Mouse (Mus musculus) telencephalon, adult 2 months (tissue): ENCODE results near the gene Kpna3.
"Not testable (repeated sequence)": the region's sequence is repeated elsewhere in the genome, so short reads cannot be mapped to it uniquely, and the experiment has no call there.

Source experiments
- DNase-seq: peaks from one replicate; pipeline ENCODE4 v3.0.0-alpha.2; 2011; ENCODE audit warnings: low read depth, low spot score

The Kpna3 gene

GRCm38 (mm10) chr14:61394745-61395144 lies 44.9 kb downstream of the Kpna3 start:
- peak; percentile 19 for DNase-seq

- no peak for DNase-seq
Observed at GRCm38 (mm10) chr14:61390586-61390985, 49.1 kb downstream of the Kpna3 start.

GRCm38 (mm10) chr14:61367290-61367689 lies 72.4 kb downstream of the Kpna3 start:
- DNase-seq, result peak; percentile 58

GRCm38 (mm10) chr14:61364656-61365055 lies 75.0 kb downstream of the Kpna3 start:
- no peak for DNase-seq

GRCm38 (mm10) chr14:61363734-61364133 lies 75.9 kb downstream of the Kpna3 start:
- DNase-seq, result no peak

- DNase-seq, result no peak
Observed at GRCm38 (mm10) chr14:61362268-61362667, 77.4 kb downstream of the Kpna3 start.

GRCm38 (mm10) chr14:61360981-61361511 lies 78.6 kb downstream of the Kpna3 start:
- no peak for DNase-seq

GRCm38 (mm10) chr14:61360131-61360980 lies 79.3 kb downstream of the Kpna3 start, which contains the start of gene Ebpl:
TSS of gene Ebpl (minus strand) at chr14:61360439.
- DNase-seq, result peak; percentile 86

- no peak for DNase-seq
Observed at GRCm38 (mm10) chr14:61354251-61355235, 85.1 kb downstream of the Kpna3 start.

- no peak for DNase-seq
Observed at GRCm38 (mm10) chr14:61350808-61351207, 88.9 kb downstream of the Kpna3 start.

GRCm38 (mm10) chr14:61349876-61350275 lies 89.8 kb downstream of the Kpna3 start:
- DNase-seq, result no peak

- DNase-seq, result peak; percentile 18
Observed at GRCm38 (mm10) chr14:61346827-61347698, 92.6 kb downstream of the Kpna3 start.

- DNase-seq, result no peak
Observed at GRCm38 (mm10) chr14:61344590-61344989, 95.1 kb downstream of the Kpna3 start.

- DNase-seq, result no peak
Observed at GRCm38 (mm10) chr14:61339381-61339780, 100.3 kb downstream of the Kpna3 start.

GRCm38 (mm10) chr14:61330996-61331561 lies 108.6 kb downstream of the Kpna3 start:
- DNase-seq, result peak; percentile 79

GRCm38 (mm10) chr14:61330591-61330990 lies 109.1 kb downstream of the Kpna3 start:
- DNase-seq, result peak; percentile 43

- DNase-seq, result peak; percentile 94
Observed at GRCm38 (mm10) chr14:61327618-61328450, 111.8 kb downstream of the Kpna3 start.

- not testable (repeated sequence) for DNase-seq
Observed at GRCm38 (mm10) chr14:61327007-61327406, 112.7 kb downstream of the Kpna3 start.

- no peak for DNase-seq
Observed at GRCm38 (mm10) chr14:61322740-61323139, 116.9 kb downstream of the Kpna3 start.

GRCm38 (mm10) chr14:61321200-61321599 lies 118.5 kb downstream of the Kpna3 start:
- no peak for DNase-seq
